Mouse (Mus musculus) kidney, adult 2 months (tissue): ENCODE measurements around the gene BC048679. TPM values are rescaled to one million over a fixed set of nuclear protein-coding genes. Genes with fewer than 3 reads are reported as not detected.

ENCODE experiments used
- DNase-seq: peaks from one replicate; pipeline ENCODE4 v3.0.0; 2021
- H3K27ac ChIP-seq: fragments of 200-500 bp; 2 replicates; pipeline ENCODE4 v1.5.1; 2012; ENCODE audit warnings: low read depth, low read length, control low read depth, inconsistent platforms; ENCODE audit not compliant: insufficient read depth
- H3K27me3 ChIP-seq: fragments of 200-500 bp; replicated peaks from 2 replicates; pipeline ENCODE4 v1.6.1; 2012; ENCODE audit warnings: mild to moderate bottlenecking, moderate library complexity, low read length, inconsistent platforms; ENCODE audit not compliant: control insufficient read depth, insufficient read depth
- H3K36me3 ChIP-seq: fragments of 200-500 bp; 2 replicates; pipeline ENCODE4 v1.6.1; 2012; ENCODE audit warnings: mild to moderate bottlenecking, moderate library complexity, low read length, inconsistent platforms; ENCODE audit not compliant: control insufficient read depth, insufficient read depth
- H3K4me1 ChIP-seq: fragments of 200-500 bp; 2 replicates; pipeline ENCODE4 v1.6.1; 2011; ENCODE audit warnings: low read length; ENCODE audit not compliant: control insufficient read depth, insufficient read depth
- H3K4me3 ChIP-seq: fragments of 200-500 bp; 2 replicates; pipeline ENCODE4 v1.5.1; 2011; ENCODE audit warnings: mild to moderate bottlenecking, low read depth, low read length, control low read depth; ENCODE audit not compliant: insufficient read depth
- CTCF ChIP-seq: fragments of 200-500 bp; conservative IDR thresholded peaks from 2 replicates; pipeline ENCODE4 v1.5.1; 2011; ENCODE audit warnings: low read depth, mild to moderate bottlenecking, control low read depth, low read length, moderate library complexity, mixed read lengths; ENCODE audit not compliant: insufficient read depth, insufficient read length
- POLR2A ChIP-seq: fragments of 200-500 bp; IDR thresholded peaks from one replicate; pipeline ENCODE4 v1.6.1; 2011; ENCODE audit warnings: low read depth, low read length, control low read depth
- WGBS: fragments of 180-500 bp; shearing (Covaris S2); methylation state at CpG from one replicate; pipeline ENCODE4 v1.1.7; 2018; 5-methylcytosine and 5-hydroxymethylcytosine counted together
- polyA plus RNA-seq: library from polyadenylated mRNA; depleted of rRNA; stranded (reverse); fragments of >200 nt; gene quantifications from 2 replicates; pipeline ENCODE4 v1.2.3, GENCODE M21; 2012; rRNA removed

Gene BC048679
- polyA plus RNA-seq, 1 experiment = 1.0 TPM

- H3K27ac ChIP-seq = no peak overlapping the region
- no peaks in the 10 kb centered on the region for H3K36me3 ChIP-seq
- WGBS = 5% methylated on average over 83 of the region's 84 CpGs
- no peaks in the 10 kb centered on the region for H3K4me1 ChIP-seq
- peak; percentile 51 for DNase-seq
- no peaks in the 10 kb centered on the region for H3K27me3 ChIP-seq
- TF ChIP-seq POLR2A (no peak), CTCF (no peak)
- H3K4me3 ChIP-seq = peak overlapping the region; percentile 52; the same call in 1 of the 2 replicates
These were observed 44.4 kb downstream of the BC048679 start for GRCm38 (mm10) chr7:81453443-81454274.

- Histone ChIP-seq H3K27ac (no peak overlapping the region), H3K4me1 (no peaks in the 10 kb centered on the region), H3K36me3 (no peaks in the 10 kb centered on the region), H3K27me3 (no peaks in the 10 kb centered on the region), H3K4me3 (no peak overlapping the region)
- no peak for TF ChIP-seq CTCF
- TF ChIP-seq POLR2A = no peak
- DNase-seq = peak; percentile 38
- WGBS = 9% methylated on average over 21 of the region's 21 CpGs
These were observed 45.1 kb downstream of the BC048679 start for GRCm38 (mm10) chr7:81452971-81453441.

Other genes starting within 250 kb of the BC048679 start
- 1,243 and 1,376 TPM in 2 replicates for gene Rps17, start 153.0 kb downstream of the BC048679 start, polyA plus RNA-seq
- 12.7 and 13.5 TPM in 2 replicates for gene Cpeb1, start 42.8 kb downstream of the BC048679 start, polyA plus RNA-seq
- 0.29 and 0.44 TPM in 2 replicates for gene Ap3b2, start 4.4 kb downstream of the BC048679 start, polyA plus RNA-seq
- 0.24 and 0.66 TPM in 2 replicates for gene Fsd2, start 68.7 kb upstream of the BC048679 start, polyA plus RNA-seq
- 14.1 and 16.0 TPM in 2 replicates for gene Whamm, start 73.0 kb upstream of the BC048679 start, polyA plus RNA-seq
- 0.96 and 1.1 TPM in 2 replicates for gene Homer2, start 209.2 kb upstream of the BC048679 start, polyA plus RNA-seq